Mouse (Mus musculus) lung, embryonic 15.5 days (tissue): ENCODE measurements at regions not wholly inside any gene's neighbourhood (a gene's known extent, or its start where the extent isn't known, plus 50 kb on each side); places are given as distances from the start of the nearest gene placed in this dataset.
"Not testable (repeated sequence)": the region's sequence is repeated elsewhere in the genome, so short reads cannot be mapped to it uniquely, and the experiment has no call there.

Experiments
- ATAC-seq: fragments of 200-750 bp; cut with Nextera tagmentation; 2 replicates; pipeline ENCODE4 v1.8.0; 2017; ENCODE audit warnings: moderate number of reproducible peaks, borderline replicate concordance; ENCODE audit not compliant: low FRiP score, low TSS enrichment; ENCODE audit errors: extremely low read depth
- H3K27ac ChIP-seq: fragments of 300-500 bp; sonication (generic); 2 replicates; pipeline ENCODE4 v1.5.1; 2015; ENCODE audit warnings: moderate library complexity, mild to moderate bottlenecking, inconsistent platforms
- H3K27me3 ChIP-seq: fragments of 300-500 bp; sonication (generic); 2 replicates; pipeline ENCODE4 v1.6.1; 2015; ENCODE audit warnings: inconsistent platforms
- H3K36me3 ChIP-seq: fragments of 300-500 bp; sonication (generic); 2 replicates; pipeline ENCODE4 v1.6.1; 2015; ENCODE audit warnings: inconsistent platforms
- H3K4me1 ChIP-seq: fragments of 300-500 bp; sonication (generic); 2 replicates; pipeline ENCODE4 v1.6.1; 2015; ENCODE audit warnings: inconsistent platforms
- H3K4me2 ChIP-seq: fragments of 300-500 bp; sonication (generic); 2 replicates; pipeline ENCODE4 v1.6.1; 2015; ENCODE audit warnings: inconsistent platforms, mild to moderate bottlenecking, moderate library complexity
- H3K4me3 ChIP-seq: fragments of 300-500 bp; sonication (generic); 2 replicates; pipeline ENCODE4 v1.5.1; 2015; ENCODE audit warnings: mild to moderate bottlenecking, inconsistent platforms
- H3K9ac ChIP-seq: fragments of 300-500 bp; sonication (generic); 2 replicates; pipeline ENCODE4 v1.6.1; 2015; ENCODE audit warnings: inconsistent platforms
- H3K9me3 ChIP-seq: fragments of 300-500 bp; sonication (generic); 2 replicates; pipeline ENCODE4 v1.6.1; 2016; ENCODE audit warnings: inconsistent platforms
- WGBS: fragments of 180-500 bp; shearing (Covaris S2); methylation state at CpG from one replicate; pipeline ENCODE4 v1.1.7; 2015; 5-methylcytosine and 5-hydroxymethylcytosine counted together

GRCm38 (mm10) chr7:116620381-116620780 is 116.2 kb downstream of the Nucb2 start:
- 64% methylated on average over 4 of the region's 4 CpGs for WGBS
- Histone ChIP-seq H3K27me3 (no peaks in the 10 kb centered on the region), H3K4me3 (no peak overlapping the region), H3K4me1 (no peaks in the 10 kb centered on the region), H3K4me2 (no peak overlapping the region), H3K36me3 (no peaks in the 10 kb centered on the region), H3K9me3 (no peaks in the 10 kb centered on the region), H3K9ac (no peak overlapping the region), H3K27ac (no peak overlapping the region)
- ATAC-seq = no peak

- ATAC-seq = no peak
- no peak overlapping the region for H3K4me2 ChIP-seq
- no peaks in the 10 kb centered on the region for H3K36me3 ChIP-seq
- H3K9ac ChIP-seq = no peak overlapping the region
- H3K4me3 ChIP-seq = no peak overlapping the region
- no peak overlapping the region for H3K27ac ChIP-seq
- 61% methylated on average over 3 of the region's 3 CpGs for WGBS
- H3K9me3 ChIP-seq = no peaks in the 10 kb centered on the region
- no peaks in the 10 kb centered on the region for H3K4me1 ChIP-seq
- H3K27me3 ChIP-seq = no peaks in the 10 kb centered on the region
Measured at GRCm38 (mm10) chr7:116633210-116633609, 129.0 kb downstream of the Nucb2 start.

GRCm38 (mm10) chr7:116644902-116645650 is 140.9 kb downstream of the Nucb2 start:
- Histone ChIP-seq H3K27me3 (no peaks in the 10 kb centered on the region), H3K27ac (no peak overlapping the region), H3K4me1 (no peaks in the 10 kb centered on the region), H3K4me3 (no peak overlapping the region), H3K9ac (no peak overlapping the region), H3K36me3 (no peaks in the 10 kb centered on the region), H3K9me3 (no peaks in the 10 kb centered on the region), H3K4me2 (no peak overlapping the region)
- no peak for ATAC-seq
- WGBS = 49% methylated on average over 10 of the region's 10 CpGs

- H3K9me3 ChIP-seq = no peaks in the 10 kb centered on the region
- H3K4me3 ChIP-seq = no peak overlapping the region
- no peak for ATAC-seq
- H3K4me1 ChIP-seq = no peaks in the 10 kb centered on the region
- H3K27ac ChIP-seq = no peak overlapping the region
- no peaks in the 10 kb centered on the region for H3K27me3 ChIP-seq
- WGBS = 67% methylated on average over 10 of the region's 10 CpGs
- no peak overlapping the region for H3K4me2 ChIP-seq
- no peak overlapping the region for H3K9ac ChIP-seq
- H3K36me3 ChIP-seq = no peaks in the 10 kb centered on the region
Measured at GRCm38 (mm10) chr7:116654466-116654865, 150.3 kb downstream of the Nucb2 start.

GRCm38 (mm10) chr7:116657040-116657439 is 152.9 kb downstream of the Nucb2 start:
- H3K9me3 ChIP-seq, H3K4me2 ChIP-seq, H3K4me1 ChIP-seq, ATAC-seq, H3K9ac ChIP-seq, H3K27me3 ChIP-seq, H3K4me3 ChIP-seq, H3K36me3 ChIP-seq, H3K27ac ChIP-seq: not testable (repeated sequence)
- 89% methylated on average over 6 of the region's 6 CpGs for WGBS

GRCm38 (mm10) chr7:116665581-116665980 is 161.4 kb downstream of the Nucb2 start:
- 84% methylated on average over 15 of the region's 15 CpGs for WGBS
- Histone ChIP-seq H3K4me3 (no peak overlapping the region), H3K9me3 (no peaks in the 10 kb centered on the region), H3K27me3 (no peaks in the 10 kb centered on the region), H3K27ac (no peak overlapping the region), H3K9ac (no peak overlapping the region), H3K4me1 (no peaks in the 10 kb centered on the region), H3K4me2 (no peak overlapping the region), H3K36me3 (no peaks in the 10 kb centered on the region)
- no peak for ATAC-seq

GRCm38 (mm10) chr7:116674199-116675019 is 170.2 kb downstream of the Nucb2 start:
- Histone ChIP-seq H3K4me3 (no peak overlapping the region), H3K27ac (no peak overlapping the region), H3K9ac (no peak overlapping the region), H3K36me3 (no peaks in the 10 kb centered on the region), H3K4me1 (no peaks in the 10 kb centered on the region), H3K9me3 (no peaks in the 10 kb centered on the region), H3K27me3 (no peaks in the 10 kb centered on the region), H3K4me2 (no peak overlapping the region)
- WGBS = 36% methylated on average over 16 of the region's 16 CpGs
- ATAC-seq = no peak

GRCm38 (mm10) chr7:116676696-116677095 is 172.5 kb downstream of the Nucb2 start:
- Histone ChIP-seq H3K4me3 (no peak overlapping the region), H3K4me2 (no peak overlapping the region), H3K27me3 (no peaks in the 10 kb centered on the region), H3K9ac (no peak overlapping the region), H3K4me1 (no peaks in the 10 kb centered on the region), H3K27ac (no peak overlapping the region), H3K36me3 (no peaks in the 10 kb centered on the region), H3K9me3 (no peaks in the 10 kb centered on the region)
- ATAC-seq = no peak
- 58% methylated on average over 1 of the region's 1 CpGs for WGBS

GRCm38 (mm10) chr7:116679195-116679594 is 175.0 kb downstream of the Nucb2 start:
- no peak overlapping the region for H3K4me3 ChIP-seq
- no peaks in the 10 kb centered on the region for H3K36me3 ChIP-seq
- ATAC-seq = no peak
- H3K9ac ChIP-seq = no peak overlapping the region
- H3K27me3 ChIP-seq = no peaks in the 10 kb centered on the region
- H3K9me3 ChIP-seq = no peaks in the 10 kb centered on the region
- H3K27ac ChIP-seq = no peak overlapping the region
- H3K4me2 ChIP-seq = no peak overlapping the region
- 56% methylated on average over 4 of the region's 4 CpGs for WGBS
- no peaks in the 10 kb centered on the region for H3K4me1 ChIP-seq

GRCm38 (mm10) chr7:116680523-116680922 is 176.4 kb downstream of the Nucb2 start:
- Histone ChIP-seq H3K36me3 (no peaks in the 10 kb centered on the region), H3K4me3 (no peak overlapping the region), H3K4me2 (no peak overlapping the region), H3K27ac (no peak overlapping the region), H3K4me1 (no peaks in the 10 kb centered on the region), H3K9ac (no peak overlapping the region), H3K27me3 (no peaks in the 10 kb centered on the region), H3K9me3 (no peaks in the 10 kb centered on the region)
- WGBS = 45% methylated on average over 3 of the region's 3 CpGs
- no peak for ATAC-seq

- Histone ChIP-seq H3K4me3 (no peak overlapping the region), H3K4me1 (no peaks in the 10 kb centered on the region), H3K9me3 (no peaks in the 10 kb centered on the region), H3K4me2 (no peak overlapping the region), H3K36me3 (no peaks in the 10 kb centered on the region), H3K9ac (no peak overlapping the region), H3K27ac (no peak overlapping the region), H3K27me3 (no peaks in the 10 kb centered on the region)
- no peak for ATAC-seq
- 12% methylated on average over 8 of the region's 8 CpGs for WGBS
Measured at GRCm38 (mm10) chr7:116681268-116681667, 177.1 kb downstream of the Nucb2 start.

GRCm38 (mm10) chr7:116700409-116700808 is 196.2 kb downstream of the Nucb2 start:
- no peaks in the 10 kb centered on the region for H3K9me3 ChIP-seq
- no peaks in the 10 kb centered on the region for H3K4me1 ChIP-seq
- H3K9ac ChIP-seq = no peak overlapping the region
- H3K27me3 ChIP-seq = no peaks in the 10 kb centered on the region
- no peak overlapping the region for H3K4me3 ChIP-seq
- 63% methylated on average over 2 of the region's 2 CpGs for WGBS
- ATAC-seq = no peak
- H3K27ac ChIP-seq = no peak overlapping the region
- H3K4me2 ChIP-seq = no peak overlapping the region
- no peaks in the 10 kb centered on the region for H3K36me3 ChIP-seq
